Mouse (Mus musculus): ENCODE measurements around the gene Arhgef17.
A peak's percentile ranks its signal among the peaks of the same experiment; 100 is the strongest.

The Arhgef17 gene

DNA sequence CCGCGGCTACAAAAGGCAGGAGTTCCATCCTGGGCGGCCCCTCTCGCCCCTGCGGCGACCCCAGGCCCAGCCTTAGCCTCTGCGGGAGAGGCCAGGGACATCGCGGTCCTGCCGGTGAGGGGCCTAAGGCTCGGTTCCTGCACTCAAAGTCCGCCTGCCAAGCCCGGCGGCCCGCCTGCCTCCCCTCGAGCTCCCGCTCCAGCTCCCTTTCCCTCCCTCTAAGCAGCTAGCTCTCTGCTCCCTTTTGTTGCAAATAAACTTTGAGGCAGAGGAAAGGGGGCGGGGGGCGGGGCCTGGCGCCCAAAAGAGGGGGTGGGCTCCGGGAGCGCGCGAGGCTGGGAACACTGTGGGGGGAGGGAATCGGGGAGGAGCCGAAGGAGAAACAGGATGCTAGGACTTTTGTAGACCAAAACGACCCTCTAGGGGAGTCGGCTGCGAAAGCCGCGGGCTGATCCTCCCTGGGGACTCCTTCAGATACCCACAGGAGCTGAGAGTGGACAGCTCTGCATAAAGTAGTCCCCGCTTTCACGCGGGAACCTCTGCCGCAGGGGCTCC lies at the start of gene Arhgef17:
Arhgef17 (minus strand) TSS at position 182 of the 555 bp plus-strand sequence.
- peak in 1 of 2 experiments; percentile 34 for DNase-seq (ENCODE audit: low spot score in 2 of 2)

DNA sequence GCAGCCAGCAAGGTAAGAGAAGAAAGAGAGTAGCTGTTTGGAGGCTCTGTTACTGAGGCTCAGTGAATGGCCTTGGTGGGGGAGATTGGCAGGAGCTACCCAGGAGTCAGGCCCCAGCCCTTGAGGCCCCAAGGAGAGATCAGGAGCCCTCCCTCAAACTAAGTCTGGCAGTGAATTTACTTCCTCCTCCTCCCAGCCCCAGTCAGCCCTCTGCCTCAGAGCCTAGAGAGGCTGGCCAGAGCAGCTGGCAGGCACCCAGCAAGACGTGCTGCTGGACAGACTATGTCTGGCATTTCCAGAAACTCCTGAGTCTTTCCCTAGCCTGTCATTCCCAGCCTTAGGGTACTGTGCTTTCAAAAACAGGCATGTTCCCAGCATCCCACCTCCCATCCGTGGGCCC lies 47.3 kb upstream of the Arhgef17 start:
- DNase-seq (ENCODE audit: low spot score in 2 of 2): peak in 1 of 2 experiments; percentile 46

DNA sequence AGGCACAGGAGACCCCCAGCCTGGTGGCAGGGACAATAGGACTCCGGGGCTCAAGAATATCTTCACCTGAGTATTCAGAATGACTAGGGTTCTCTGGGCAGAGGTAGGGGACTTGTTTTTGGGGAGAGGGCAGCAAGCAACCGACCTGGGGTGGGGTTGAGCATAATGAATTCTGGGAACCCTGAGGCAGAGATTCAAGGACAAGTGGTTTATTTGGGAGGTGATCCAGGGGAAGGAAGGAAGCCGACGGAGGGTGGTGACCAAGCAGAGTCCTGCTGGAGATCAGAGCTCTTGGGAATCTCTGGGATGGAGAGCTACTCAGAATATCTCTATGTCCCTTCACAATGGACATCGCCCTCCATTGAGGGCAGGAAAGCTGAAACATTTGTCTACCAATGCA lies 46.3 kb upstream of the Arhgef17 start:
- no peak for DNase-seq (ENCODE audit: low spot score in 2 of 2)

DNA sequence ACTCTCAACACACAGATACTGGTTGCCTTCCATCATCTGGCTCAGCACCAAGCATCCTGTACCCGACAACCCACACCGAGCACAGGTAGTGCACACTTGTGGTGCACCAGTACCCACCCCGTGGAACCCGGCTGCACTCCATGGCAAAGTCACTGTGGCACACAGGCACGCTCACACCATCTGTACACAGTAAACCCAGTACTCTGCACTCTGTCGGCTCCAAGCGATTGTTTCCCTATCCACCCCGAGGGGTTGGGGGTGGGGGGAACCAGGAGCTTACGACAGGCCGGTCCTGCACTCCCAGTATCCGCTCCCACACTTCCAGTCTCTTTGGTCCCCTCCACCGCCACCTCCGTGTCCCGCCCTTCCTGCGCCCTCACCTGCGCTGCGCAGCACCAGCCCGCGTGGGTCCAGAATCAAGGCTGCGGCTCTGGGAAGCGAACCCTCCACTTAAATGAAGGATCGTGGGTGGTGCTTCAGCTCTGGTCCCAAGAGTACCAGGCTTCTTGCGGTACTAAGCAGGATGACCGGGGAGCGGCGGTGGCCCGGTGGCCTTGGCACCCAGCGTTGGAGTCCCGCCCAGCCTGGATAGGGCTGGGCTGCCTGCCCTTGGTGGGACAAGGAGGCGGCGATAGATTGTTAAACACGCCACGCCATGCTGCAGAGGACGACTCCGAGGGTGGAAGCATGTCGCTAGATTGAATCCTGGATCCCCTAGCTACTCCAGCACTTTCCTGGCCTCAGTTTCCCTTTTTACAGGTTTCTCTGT lies 42.4 kb upstream of the Arhgef17 start, which contains the start of gene P2ry6:
P2ry6 (minus strand) TSS at position 515 of the 769 bp plus-strand sequence.
- DNase-seq (ENCODE audit: low spot score in 2 of 2): peak in 1 of 2 experiments; percentile 25

DNA sequence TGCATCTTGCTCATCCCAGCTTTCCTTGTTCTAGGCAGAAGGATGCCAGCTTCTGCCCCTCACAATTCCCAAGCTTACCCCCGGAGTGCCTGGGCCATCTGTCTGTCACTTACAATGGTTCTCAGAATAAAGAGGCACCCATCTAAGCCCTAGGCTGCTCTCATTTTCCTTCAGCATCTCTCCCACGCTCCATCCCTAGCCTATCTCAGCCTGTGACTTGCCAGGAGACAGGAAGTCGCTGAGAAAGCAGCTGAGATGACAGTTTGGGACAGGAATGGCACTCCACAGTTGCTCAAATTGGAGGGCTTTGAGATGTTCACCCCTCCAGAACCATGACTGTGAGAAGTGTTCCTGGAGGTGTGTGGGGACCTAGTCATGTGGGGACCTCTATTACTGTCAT lies 41.0 kb upstream of the Arhgef17 start:
- no peak for DNase-seq (ENCODE audit: low spot score in 2 of 2)

DNA sequence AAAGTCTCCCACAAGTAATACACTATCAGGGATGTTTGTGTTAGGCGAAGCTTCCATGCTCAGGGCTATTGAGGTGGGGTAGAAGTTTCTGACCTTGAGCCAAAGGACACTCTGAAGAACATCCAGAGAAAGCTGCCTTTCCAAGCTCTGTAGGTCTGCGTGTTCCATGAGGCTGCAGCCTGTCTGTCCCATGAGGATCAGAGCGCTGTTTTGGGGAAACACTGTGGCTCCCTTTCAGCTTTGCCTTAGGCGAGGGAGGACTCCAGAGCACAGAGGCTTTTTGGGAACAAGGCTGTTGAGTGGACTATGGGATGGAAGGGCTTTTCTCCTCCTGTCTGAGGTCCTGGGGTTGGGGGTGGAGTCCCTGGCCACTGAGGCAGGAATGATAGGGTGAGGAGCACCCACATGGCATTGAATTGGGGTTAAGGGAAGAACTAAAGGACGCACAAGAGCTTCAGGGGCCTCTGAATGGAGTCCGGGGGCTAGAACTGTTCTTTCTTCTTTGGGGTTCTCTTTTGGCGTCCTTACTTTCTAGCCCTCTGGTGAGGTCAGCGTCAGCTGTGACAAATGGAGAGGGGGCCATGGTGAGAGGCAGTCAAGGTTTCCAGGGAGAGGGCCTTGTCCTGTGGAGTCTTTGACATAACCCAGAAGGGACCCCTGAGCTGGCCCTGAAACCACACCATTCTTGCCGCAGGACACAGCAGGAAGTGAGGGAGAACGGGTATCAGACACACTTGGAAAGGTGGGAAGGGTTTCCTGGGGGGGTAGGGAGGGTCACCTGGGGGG lies 37.2 kb upstream of the Arhgef17 start:
- no peak for DNase-seq (ENCODE audit: low spot score in 2 of 2)

DNA sequence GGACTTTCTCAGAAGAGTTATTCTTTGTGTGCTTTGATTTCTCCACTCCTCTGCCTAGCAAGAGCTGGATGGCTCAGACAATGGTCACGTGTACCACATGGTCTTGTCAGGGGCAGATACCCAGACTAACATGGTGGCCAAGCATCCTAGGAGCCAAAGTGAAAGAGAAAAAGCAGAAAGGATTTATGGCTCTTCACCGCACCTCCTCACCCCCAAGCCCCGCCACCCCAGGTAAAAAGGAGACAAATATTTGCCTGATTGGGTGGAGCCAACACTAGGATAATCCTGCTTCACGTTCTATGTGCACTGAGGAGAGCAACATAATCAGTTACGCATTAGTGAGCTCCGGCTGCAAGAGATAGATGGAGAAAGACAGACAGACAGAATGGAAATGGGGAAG lies 36.5 kb upstream of the Arhgef17 start:
- no peak for DNase-seq (ENCODE audit: low spot score in 2 of 2)

DNA sequence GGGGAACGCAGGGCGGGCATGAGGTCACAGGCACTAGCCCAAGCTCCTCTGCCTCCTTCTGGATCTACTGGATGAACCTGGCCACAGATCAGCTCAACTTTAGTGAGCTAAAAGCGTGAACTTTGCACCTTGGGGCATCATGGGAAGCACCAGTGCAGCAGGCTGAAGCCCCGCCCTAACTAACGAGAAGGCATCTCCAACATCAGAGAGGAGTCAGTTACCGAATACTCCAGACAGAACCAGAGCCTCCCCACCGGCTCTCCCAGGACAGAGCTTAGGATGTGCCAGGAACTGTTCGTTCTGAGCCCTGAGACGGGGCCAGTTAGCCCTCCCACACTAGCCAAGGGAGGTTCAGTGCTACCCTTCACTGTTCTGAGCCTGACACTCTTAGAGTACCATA lies 35.9 kb upstream of the Arhgef17 start:
- no peak for DNase-seq (ENCODE audit: low spot score in 2 of 2)

DNA sequence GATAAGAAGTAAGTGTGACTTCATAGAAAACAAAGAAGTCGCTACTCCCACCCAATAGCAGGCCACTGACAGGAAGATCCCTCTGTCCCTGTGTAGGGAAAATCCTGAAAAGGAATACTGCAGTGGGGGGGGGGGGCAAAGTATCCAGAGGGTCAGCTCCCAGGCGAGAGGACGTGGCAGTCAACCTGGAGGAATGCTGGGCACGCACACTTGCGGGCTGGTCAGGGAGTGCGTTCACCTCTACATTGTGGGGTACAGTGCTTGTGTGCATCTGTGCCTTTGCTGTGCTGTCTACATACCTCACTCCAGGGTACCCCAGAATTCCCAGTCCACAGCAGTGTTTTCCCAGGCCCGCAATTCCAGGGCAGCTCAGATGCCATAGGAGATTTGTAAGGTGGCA lies 34.1 kb upstream of the Arhgef17 start:
- no peak for DNase-seq (ENCODE audit: low spot score in 2 of 2)

DNA sequence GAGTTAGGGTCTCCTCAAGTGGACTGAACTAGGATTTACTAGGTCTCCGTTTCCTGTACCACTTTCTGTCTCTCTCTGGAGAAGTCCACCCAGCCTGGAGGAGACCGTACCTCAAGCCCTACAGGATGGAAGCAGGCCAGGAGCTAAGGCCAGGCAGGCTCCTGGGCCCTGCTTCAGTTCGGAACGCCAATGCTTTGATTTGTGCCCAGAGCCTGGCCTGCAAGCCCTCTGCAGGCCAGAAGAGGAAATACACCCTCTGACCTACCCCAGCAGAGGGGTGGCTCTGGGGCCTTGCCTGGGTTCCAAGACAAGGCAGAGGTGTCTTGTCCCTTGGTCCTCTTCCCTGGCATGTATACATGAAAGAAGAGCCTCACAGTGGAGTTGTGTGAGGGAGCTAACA lies 33.2 kb upstream of the Arhgef17 start:
- peak in 1 of 2 experiments; percentile 24 for DNase-seq (ENCODE audit: low spot score in 2 of 2)

DNA sequence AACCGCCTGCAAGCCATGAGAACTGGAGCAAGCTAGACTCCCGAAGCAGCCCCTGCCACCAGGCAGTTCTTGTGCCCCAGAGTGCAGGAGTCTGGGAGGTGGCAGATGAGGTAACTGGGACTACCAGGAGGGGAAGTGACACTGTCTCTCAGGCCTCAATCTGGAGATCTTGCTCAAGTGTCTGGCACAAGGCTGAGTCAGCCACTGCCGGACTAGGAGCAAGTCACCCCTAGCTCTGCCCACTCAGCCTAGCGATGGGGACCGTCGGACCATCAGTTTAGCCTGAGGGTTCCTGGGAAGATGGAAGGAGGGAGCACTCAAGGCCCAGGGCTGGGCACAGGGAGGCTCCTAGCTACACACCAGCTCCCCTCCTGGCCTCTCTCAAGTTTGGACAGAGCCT lies 32.3 kb upstream of the Arhgef17 start:
- no peak for DNase-seq (ENCODE audit: low spot score in 2 of 2)

DNA sequence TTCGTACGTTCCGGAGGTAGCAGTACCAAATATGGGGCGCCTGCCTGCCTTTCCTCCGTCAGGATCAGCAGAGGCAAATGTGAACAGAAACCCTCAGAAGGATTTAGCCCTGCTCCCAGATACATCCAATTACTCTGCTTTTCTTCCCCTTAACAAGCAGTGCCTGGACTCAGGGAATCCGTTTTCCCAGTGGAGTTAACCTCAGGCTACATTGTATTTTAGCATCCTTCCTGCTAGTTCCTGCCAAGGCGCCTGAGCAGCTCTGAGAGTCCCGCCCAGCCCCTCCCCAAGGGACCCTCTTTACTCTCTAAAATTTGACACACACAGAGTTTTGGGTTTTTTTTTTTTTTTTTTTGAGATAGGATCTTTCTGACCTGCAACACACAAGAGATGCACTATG lies 31.5 kb upstream of the Arhgef17 start:
- DNase-seq (ENCODE audit: low spot score in 2 of 2): no peak

DNA sequence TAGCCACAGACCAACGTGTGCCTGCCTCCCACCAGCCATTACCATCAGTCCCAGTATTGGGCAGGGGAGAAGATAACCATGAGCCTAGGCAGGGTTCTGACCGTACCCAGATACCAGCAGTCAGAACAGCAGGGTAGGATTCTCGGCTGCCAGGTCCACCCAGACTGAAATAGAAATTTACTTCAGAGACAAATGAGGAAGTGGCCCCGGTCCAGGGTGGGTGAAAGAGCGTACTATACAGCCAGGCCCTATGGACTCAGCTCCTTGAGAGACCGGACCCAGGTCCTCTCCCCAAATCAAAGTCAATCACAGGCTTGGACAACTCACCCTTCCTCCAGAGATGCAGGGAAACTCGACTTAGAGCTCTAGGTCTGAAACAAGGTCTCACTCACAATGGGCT lies 29.2 kb upstream of the Arhgef17 start:
- DNase-seq (ENCODE audit: low spot score in 2 of 2): no peak

DNA sequence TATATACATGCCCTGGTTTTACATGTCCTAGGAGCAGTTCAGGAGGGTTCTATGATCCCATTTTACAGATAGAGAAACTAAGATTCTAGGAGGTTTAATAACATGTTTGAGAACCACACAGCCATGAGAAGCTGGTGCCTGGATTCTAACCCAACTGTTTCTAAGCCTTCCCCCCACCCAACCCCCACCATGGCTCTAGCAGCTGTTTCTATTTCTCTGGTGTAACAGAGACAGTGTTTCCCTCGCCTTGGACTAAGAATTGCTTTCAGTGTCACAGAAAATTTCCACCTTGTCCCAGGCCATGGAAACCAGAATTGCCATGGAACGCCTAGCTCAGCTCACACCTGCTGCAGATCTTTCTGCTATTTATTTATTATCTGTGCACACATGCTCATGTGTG lies 28.6 kb upstream of the Arhgef17 start:
- no peak for DNase-seq (ENCODE audit: low spot score in 2 of 2)

DNA sequence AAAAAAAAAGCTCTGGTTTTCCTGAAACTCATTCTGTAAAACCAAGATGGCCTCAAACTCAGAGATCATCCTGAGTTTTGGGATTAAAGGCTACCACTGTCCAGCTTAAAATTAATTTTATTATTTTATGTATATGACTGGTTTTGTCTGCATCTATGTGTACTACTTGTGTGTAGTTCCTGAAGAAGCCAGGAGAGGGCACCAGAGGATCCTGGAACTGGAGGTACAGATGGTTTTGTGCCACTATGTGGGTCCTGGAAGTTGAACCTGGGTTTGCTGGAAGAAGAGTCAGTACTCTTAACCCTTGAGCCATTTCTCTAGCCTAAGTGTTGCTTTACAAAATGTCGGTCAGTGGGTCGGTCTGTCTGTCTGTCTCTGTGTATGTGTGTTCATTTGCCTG lies 26.5 kb upstream of the Arhgef17 start:
- DNase-seq (ENCODE audit: low spot score in 2 of 2): no peak

DNA sequence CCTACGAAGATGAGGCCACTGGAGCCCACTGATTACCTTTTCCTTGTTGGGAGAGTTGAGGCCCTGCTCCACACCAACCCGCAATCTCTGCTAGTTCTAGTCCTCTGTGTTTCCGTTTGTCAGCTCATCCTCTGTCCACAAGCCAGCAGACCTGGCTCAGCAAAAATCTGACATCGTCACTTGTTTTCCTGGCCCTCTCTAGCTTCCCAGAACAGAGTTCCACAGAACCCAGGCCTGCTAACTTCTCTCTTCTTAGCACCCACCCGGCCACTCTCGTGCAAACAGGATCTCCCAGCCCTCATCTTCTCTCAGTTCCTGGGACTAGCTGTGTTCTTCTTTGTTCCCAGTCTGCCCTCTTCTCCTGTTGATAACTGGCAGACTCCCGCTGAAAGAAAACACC lies 20.8 kb upstream of the Arhgef17 start:
- DNase-seq (ENCODE audit: low spot score in 2 of 2): no peak

DNA sequence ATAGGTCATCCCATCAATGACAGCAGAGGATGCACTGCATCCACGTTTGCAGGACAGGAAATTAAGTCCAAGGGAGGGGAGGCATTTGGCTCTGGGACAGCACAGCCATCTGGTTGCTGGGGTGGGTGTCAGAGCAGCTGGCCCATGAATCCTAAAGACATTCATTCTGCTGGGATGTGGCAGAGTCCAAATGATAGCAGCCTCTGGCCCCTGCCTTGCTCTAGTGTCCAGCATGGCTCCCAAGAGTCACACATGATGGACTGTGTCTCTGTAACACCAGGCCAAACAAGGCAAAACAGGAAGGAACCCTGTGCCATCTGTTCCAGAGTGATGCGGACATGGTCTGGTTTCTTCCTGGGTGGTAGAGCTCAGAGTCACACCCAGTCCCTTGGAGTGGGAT lies 20.0 kb upstream of the Arhgef17 start:
- peak in 1 of 2 experiments; percentile 39 for DNase-seq (ENCODE audit: low spot score in 2 of 2)

DNA sequence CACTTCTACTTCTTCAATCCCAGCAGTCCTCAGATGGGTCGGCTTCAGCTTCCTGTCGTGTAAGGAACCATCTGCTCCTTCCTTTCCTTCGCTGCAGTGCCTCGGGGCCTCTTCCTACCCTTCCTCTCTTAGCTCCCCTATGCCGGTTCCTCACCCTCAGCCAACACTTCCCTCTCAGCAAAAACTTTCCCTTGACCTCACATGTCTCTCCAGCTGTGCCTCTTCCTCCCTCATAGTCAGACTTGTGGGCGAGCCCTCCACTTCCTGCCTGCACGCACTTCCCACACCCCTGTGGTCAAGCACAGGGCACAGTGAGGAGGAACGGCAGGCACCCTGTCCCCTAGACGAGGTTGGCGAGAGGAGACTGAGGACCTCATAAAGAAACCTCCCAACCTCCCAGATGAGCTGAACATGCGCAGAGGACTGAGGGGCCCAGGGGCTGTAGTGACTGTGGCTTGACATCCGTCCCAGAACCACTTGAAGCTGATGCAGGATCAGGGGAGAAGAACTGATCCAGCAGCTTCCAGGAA lies 18.6 kb upstream of the Arhgef17 start:
- no peak for DNase-seq (ENCODE audit: low spot score in 2 of 2)

DNA sequence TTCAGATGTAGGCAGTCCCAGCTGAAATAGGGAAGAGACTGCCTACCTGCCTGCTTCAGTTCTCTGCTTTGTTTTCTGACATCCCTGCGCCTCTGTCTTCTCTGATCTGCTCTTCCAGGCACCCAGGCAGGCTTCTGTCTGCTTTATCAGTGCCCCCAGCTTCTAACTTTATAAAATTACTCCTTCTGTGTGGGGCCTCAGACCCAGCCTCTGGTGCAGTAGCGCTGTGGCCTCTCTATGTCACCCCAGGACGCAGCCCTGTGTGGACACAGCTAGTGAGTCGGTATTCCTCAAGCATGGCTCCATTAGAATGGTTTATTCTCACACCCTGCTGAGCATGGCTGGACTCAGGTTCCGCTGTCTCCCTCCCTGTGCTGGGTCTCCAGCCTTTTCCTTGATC lies 18.1 kb upstream of the Arhgef17 start:
- no peak for DNase-seq (ENCODE audit: low spot score in 2 of 2)

DNA sequence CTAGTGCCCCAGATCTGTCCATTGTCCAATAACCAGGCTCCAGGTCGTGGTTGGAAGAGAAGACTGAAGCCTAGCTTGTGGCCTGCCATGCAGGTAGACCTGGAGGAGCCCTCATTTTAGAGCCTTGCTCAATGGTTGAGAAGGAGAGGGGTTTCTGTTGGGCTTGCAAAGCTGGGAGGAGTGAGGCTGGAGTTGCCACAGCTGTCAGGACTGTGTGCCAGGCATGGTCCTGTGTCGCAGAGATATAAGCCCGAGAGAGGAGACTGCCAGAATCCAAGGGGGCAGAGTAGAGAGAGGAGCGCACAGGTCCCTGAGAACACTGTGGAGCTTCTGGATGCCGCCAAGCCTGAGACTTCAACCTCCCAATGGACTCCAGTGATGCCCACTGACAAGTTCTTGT lies 12.8 kb upstream of the Arhgef17 start:
- DNase-seq (ENCODE audit: low spot score in 2 of 2): no peak

DNA sequence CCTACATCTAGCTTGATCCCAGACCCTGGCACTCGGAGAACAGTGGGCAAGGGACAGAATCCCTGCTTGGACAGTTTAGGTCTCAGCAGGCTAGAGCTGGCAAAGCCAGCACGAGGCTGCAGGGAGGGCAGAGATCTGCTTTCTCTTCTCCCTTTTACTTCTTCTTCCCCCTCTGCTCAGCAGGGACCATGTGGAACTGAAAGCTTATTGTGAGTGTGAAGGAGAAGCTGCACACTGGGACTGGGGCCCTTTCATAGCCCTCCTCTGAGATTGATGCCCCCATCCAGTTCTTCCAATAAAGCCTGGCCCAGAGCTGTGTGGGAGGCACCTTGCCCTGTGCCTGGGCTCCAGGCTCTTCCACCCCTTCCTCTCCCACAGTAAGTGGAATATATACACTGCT lies 12.4 kb upstream of the Arhgef17 start:
- DNase-seq (ENCODE audit: low spot score in 2 of 2): no peak

DNA sequence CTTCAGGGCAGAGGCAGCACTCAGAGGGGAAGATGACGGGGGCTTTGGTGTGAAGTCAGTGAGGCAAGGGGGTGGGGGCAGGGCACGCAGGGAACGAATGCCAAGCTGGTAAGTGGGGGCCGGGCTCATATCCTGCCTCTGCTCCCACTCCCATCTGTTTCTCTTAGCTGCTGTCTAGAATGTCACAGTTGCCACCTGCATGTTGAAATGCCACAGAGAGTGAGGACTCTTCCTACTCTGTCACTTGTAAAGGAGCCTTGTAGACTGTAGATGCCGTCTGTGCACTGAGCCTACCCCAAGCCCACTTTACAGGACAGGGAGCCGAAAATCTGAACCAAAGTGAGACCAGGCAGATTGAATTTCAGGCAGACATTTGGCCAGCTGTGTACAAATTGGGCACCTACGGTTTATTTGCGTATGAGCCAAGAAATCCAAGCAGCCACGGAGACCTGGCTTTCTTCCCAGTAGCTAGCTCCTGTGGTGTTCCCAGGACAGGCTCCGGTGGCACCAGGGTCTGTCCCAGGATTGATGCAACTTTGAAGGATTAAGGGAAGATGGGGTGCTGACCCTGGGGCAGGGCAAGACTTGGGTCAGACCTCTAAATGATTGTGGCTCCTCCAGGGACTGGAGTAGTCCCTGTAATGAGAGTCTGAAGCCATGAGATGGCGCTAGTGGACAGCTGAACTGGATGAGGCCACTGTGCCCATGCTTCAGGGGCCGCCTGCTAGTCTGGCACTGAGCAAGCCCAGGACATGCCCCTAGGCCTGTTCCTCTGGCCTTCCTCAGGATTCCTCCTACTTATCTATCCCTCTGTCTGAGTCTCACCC lies 11.1 kb upstream of the Arhgef17 start:
- DNase-seq (ENCODE audit: low spot score in 2 of 2): peak in 1 of 2 experiments; percentile 68
